8 mouse cellular contexts compared by ENCODE assay signal in genomic region chr11:97278456-97278855, GRCm38 (mm10). TPM values are rescaled to one million over a fixed set of nuclear protein-coding genes. Genes with fewer than 3 reads are reported as not detected.
DNase-seq lines count a peak whose midpoint lies in the region; ATAC-seq and TF ChIP-seq lines count a peak whose summit lies in the region.

No protein-coding gene starts in this region.

- H3K4me2 ChIP-seq in embryonic facial prominence, embryonic 15.5 days (replicated peaks), result peak overlapping the region; percentile 70
- peak overlapping the region; percentile 78 for H3K4me2 ChIP-seq in intestine, postnatal 0 days (replicated peaks; ENCODE audit: low read depth)
- peak overlapping the region; percentile 83 for H3K4me2 ChIP-seq in neural tube, embryonic 14.5 days (ENCODE audit: low read depth, low read length)

- DNase-seq in left cerebral cortex, adult 2 months (ENCODE audit: extremely low spot score in 1 of 2, low spot score in 2 of 2), result no peak
- DNase-seq in left cerebral cortex, adult 18-20 months (ENCODE audit: low spot score in 2 of 2), result no peak
- DNase-seq in retina, embryonic 14.5 days (ENCODE audit: low spot score), result no peak
- DNase-seq in layer of hippocampus, adult 9-11 months, result no peak

- no peak overlapping the region; the same call in 1 of the 2 replicates for H3K27ac ChIP-seq in left cerebral cortex, adult 2 months
- peak overlapping the region; percentile 95; the same call in 1 of the 2 replicates for H3K27ac ChIP-seq in embryonic facial prominence, embryonic 15.5 days (replicated peaks)
- H3K27ac ChIP-seq in intestine, postnatal 0 days (ENCODE audit: low read depth, low read length), result 0 out of 2 replicates have a peak overlapping the region, but pooled peaks have one; percentile 99
- H3K27ac ChIP-seq in neural tube, embryonic 14.5 days (ENCODE audit: low read depth, low read length), result no peak overlapping the region

- H3K9me3 ChIP-seq in embryonic facial prominence, embryonic 15.5 days (replicated peaks), result no peaks in the 10 kb centered on the region
- no peaks in the 10 kb centered on the region for H3K9me3 ChIP-seq in intestine, postnatal 0 days (ENCODE audit: control insufficient read depth)
- no peaks in the 10 kb centered on the region for H3K9me3 ChIP-seq in neural tube, embryonic 14.5 days (ENCODE audit: control insufficient read depth, low read length)

- peaks cover 17% of the 10 kb centered on the region for H3K4me1 ChIP-seq in embryonic facial prominence, embryonic 15.5 days
- H3K4me1 ChIP-seq in intestine, postnatal 0 days (replicated peaks; ENCODE audit: control insufficient read depth, insufficient read depth, low read length), result 0 out of 2 replicates have a peak, but pooled peaks cover 6% of the 10 kb centered on the region
- peaks cover 10% of the 10 kb centered on the region for H3K4me1 ChIP-seq in neural tube, embryonic 14.5 days (ENCODE audit: control insufficient read depth, insufficient read depth, low read length)

- H3K4me3 ChIP-seq in left cerebral cortex, adult 2 months, result peak overlapping the region; percentile 97
- peak overlapping the region; percentile 72 for H3K4me3 ChIP-seq in embryonic facial prominence, embryonic 15.5 days (replicated peaks)
- peak overlapping the region; percentile 94 for H3K4me3 ChIP-seq in intestine, postnatal 0 days (ENCODE audit: low read depth, low read length)
- peak overlapping the region; percentile 100 for H3K4me3 ChIP-seq in neural tube, embryonic 14.5 days (ENCODE audit: low read depth, low read length)

- TF ChIP-seq CTCF in left cerebral cortex, adult 2 months (IDR thresholded peaks at IDR 0.05), result no peak
- no peak for TF ChIP-seq CTCF in intestine, postnatal 0 days (IDR thresholded peaks at IDR 0.05; ENCODE audit: low read depth)

- H3K9ac ChIP-seq in embryonic facial prominence, embryonic 15.5 days, result peak overlapping the region; percentile 91; the same call in 1 of the 2 replicates
- peak overlapping the region; percentile 91 for H3K9ac ChIP-seq in intestine, postnatal 0 days (ENCODE audit: low read depth, low read length)
- peak overlapping the region; percentile 99 for H3K9ac ChIP-seq in neural tube, embryonic 14.5 days (replicated peaks; ENCODE audit: low read depth, low read length)

- H3K27me3 ChIP-seq in embryonic facial prominence, embryonic 15.5 days, result no peaks in the 10 kb centered on the region
- no peaks in the 10 kb centered on the region for H3K27me3 ChIP-seq in intestine, postnatal 0 days (replicated peaks; ENCODE audit: control insufficient read depth, insufficient read depth, low read length)
- no peaks in the 10 kb centered on the region for H3K27me3 ChIP-seq in neural tube, embryonic 14.5 days (ENCODE audit: control insufficient read depth, insufficient read depth, low read length)

- intact Hi-C loops in left cerebral cortex, adult 2 months (cut with DNase I), result no loop called here

- no peaks in the 10 kb centered on the region for H3K36me3 ChIP-seq in embryonic facial prominence, embryonic 15.5 days
- no peaks in the 10 kb centered on the region for H3K36me3 ChIP-seq in intestine, postnatal 0 days (ENCODE audit: control insufficient read depth, insufficient read depth)
- H3K36me3 ChIP-seq in neural tube, embryonic 14.5 days (ENCODE audit: control insufficient read depth, insufficient read depth, low read length), result no peaks in the 10 kb centered on the region

- no peak for ATAC-seq in embryonic facial prominence, embryonic 15.5 days (ENCODE audit: insufficient number of reproducible peaks, low FRiP score, low TSS enrichment, low read depth)
- ATAC-seq in intestine, postnatal 0 days, result no peak
- no peak for ATAC-seq in neural tube, embryonic 14.5 days (ENCODE audit: low read depth)
- no peak for ATAC-seq in granulocyte monocyte progenitor cell, adult 5-6 weeks (replicated peaks; ENCODE audit: poor library complexity, severe bottlenecking)

- WGBS in embryonic facial prominence, embryonic 15.5 days, result 65% methylated on average over 6 of the region's 6 CpGs
- WGBS in intestine, postnatal 0 days, result 48% methylated on average over 6 of the region's 6 CpGs
- 79% methylated on average over 6 of the region's 6 CpGs for WGBS in neural tube, embryonic 14.5 days

RNA-seq across cellular contexts. Expression of gene Npepps, which starts 2.0 kb away (rescaled TPM):
- total RNA-seq in left cerebral cortex, adult 2 months (2021), result 100 to 1,000 TPM; 142 to 143 TPM
- 100 to 1,000 TPM; 136 to 140 TPM for total RNA-seq in left cerebral cortex, adult 18-20 months (2021)
- 93.3 and 102 TPM in 2 replicates for polyA plus RNA-seq in embryonic facial prominence, embryonic 15.5 days (2015; fragmentation: Nextera tagmentation; extraction: Ambion mirVana)
- 41.9 and 54.7 TPM in 2 replicates for polyA plus RNA-seq in intestine, postnatal 0 days (2015; fragmentation: Nextera tagmentation; extraction: Ambion mirVana)
- polyA plus RNA-seq in neural tube, embryonic 14.5 days (2014; fragmentation: Nextera tagmentation; extraction: Ambion mirVana), result 137 and 157 TPM in 2 replicates
- 46.9 and 69.3 TPM in 2 replicates for total RNA-seq in granulocyte monocyte progenitor cell, adult 5-6 weeks (2014; fragmentation: Nextera tagmentation)
- 21.6 and 31.3 TPM in 2 replicates for total RNA-seq in granulocyte monocyte progenitor cell, adult 5-6 weeks (2017)

RNA-seq across cellular contexts. Expression of gene Mrpl45, which starts 37.1 kb away (rescaled TPM):
- 10 to 100 TPM; 26.4 to 28.2 TPM for total RNA-seq in left cerebral cortex, adult 2 months (2021)
- total RNA-seq in left cerebral cortex, adult 18-20 months (2021), result 10 to 100 TPM; 27.7 to 30.7 TPM
- polyA plus RNA-seq in embryonic facial prominence, embryonic 15.5 days (2015; fragmentation: Nextera tagmentation; extraction: Ambion mirVana), result 36.8 and 43.6 TPM in 2 replicates
- 40.2 and 40.5 TPM in 2 replicates for polyA plus RNA-seq in intestine, postnatal 0 days (2015; fragmentation: Nextera tagmentation; extraction: Ambion mirVana)
- 43.9 and 44.0 TPM in 2 replicates for polyA plus RNA-seq in neural tube, embryonic 14.5 days (2014; fragmentation: Nextera tagmentation; extraction: Ambion mirVana)
- 26.6 and 36.0 TPM in 2 replicates for total RNA-seq in granulocyte monocyte progenitor cell, adult 5-6 weeks (2014; fragmentation: Nextera tagmentation)
- 25.7 and 26.6 TPM in 2 replicates for total RNA-seq in granulocyte monocyte progenitor cell, adult 5-6 weeks (2017)

Comparison
In these comparisons a context has a peak if more than half of its experiments do, and no peak if none do; other contexts are left out.
1. H3K27ac ChIP-seq: peak in embryonic facial prominence, embryonic 15.5 days (single experiment) and intestine, postnatal 0 days (single experiment); none in left cerebral cortex, adult 2 months (single experiment) and neural tube, embryonic 14.5 days (single experiment).
2. Peak in every context shown above with its lines, with median percentiles within 50 percentile points of each other: H3K4me3 ChIP-seq, H3K4me2 ChIP-seq and H3K9ac ChIP-seq.